Mouse (Mus musculus) kidney, postnatal 25 days (tissue): ENCODE data around the gene Myrfl.

ENCODE experiments used
- DNase-seq, 2 experiments: peaks; one replicate each; pipeline ENCODE4 v3.0.0; 2021; ENCODE audit warnings: mixed read lengths in 2 of 2

Myrfl gene

DNA sequence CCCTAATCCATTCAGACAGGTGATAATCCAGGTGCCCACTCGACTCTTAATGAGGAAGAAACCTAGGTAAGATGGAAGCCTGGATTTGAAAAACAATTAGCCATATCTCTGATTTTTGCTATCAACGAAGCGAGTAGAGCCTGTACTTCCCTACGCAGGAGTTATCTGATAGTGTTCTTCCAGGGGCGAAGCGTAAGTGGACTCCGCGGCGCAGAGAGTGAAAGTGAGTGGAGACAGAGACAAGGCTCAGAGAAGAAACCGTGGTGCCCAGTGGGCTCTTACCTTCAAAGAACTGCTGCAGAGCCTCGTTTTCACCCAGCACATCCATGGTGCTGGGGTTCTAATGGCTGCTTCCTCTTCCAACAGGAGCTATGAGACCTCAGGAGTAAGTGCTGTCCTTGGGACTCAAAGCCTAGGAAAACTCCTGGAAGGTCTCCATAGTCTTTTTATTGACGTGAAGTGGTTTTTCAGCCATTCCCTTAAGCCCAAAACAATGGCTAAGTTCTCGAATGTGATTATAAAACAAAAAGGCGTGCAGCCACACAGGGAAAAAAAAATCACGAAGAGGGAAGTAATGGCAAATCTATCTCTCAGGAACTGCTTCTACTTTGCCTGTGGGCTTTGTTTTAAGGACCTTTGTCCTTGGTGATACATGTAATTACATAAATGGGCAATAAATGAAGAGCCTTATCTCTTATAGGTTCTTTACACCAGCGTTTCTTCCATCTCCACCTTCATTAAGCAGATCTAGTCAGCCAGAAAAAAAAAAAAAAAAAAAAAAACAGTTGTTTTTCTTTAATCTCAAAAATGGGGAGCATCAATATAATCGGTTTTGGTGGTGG is at the start of gene Myrfl:
TSS of gene Myrfl (minus strand) at position 584 of the 842 bp plus-strand sequence.
- DNase-seq, result no peak

- no peak for DNase-seq
These were observed 48.2 kb upstream of the Myrfl start for GRCm38 (mm10) chr10:116944940-116945339.

DNA sequence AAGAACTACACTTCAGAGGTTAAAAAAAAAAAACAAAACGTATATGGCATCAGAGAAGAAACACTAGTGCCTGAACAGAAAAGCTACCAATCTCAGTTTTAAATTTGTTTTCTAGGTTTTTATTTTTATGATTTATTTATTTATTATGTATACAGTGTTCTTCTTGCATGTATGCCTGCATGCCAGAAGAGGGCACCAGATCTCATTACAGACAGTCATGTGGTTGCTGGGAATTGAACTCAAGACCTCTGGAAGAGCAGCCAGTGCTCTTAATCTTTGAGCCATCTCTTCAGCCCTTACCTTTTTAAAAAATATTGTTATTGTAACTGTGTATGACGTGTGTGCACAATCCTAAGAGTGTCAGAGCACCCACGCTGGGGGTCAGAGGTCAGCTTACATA is 47.4 kb upstream of the Myrfl start:
- peak in 1 of 2 experiments; percentile 24 for DNase-seq

GRCm38 (mm10) chr10:116943025-116943424 is 46.3 kb upstream of the Myrfl start:
- DNase-seq, result peak in 1 of 2 experiments; percentile 51

DNA sequence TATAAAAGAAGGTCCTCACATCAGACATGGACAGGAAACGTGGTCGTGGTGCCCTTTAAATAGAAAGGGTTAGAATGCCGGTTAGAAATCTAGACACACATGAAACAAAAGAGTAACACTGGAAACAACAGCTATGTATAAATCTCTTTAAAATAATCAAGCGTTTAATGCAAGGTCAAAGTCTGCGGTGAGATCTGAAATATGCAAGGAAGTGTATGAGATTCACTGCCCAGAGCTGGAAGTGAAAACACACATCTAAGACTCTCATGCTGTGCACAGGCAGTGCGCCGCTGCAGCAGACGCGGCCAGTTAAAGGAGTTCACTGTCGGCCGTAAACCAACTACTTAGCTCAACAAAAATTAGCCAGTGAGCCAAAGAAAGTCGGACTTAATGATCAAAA is 38.3 kb upstream of the Myrfl start:
- DNase-seq, result no peak

DNA sequence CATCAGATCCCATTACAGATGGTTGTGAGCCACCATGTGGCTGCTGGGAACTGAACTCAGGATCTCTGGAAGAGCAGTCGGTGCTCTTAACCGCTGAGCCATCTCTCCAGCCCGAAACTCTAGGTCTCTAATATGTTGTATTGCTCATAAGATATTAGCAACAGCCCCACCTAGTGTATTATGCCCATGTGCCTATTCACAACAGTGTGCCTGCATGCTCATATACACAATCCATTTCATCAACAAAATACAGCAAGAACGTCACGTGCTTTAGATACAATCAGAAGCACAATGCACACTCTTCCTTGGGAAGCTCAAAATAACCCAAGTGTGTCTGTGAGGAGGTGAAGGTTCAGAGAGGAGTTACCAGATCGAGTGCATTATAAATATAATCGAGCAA is 37.1 kb upstream of the Myrfl start:
- no peak for DNase-seq

- no peak for DNase-seq
These were observed 35.7 kb upstream of the Myrfl start for GRCm38 (mm10) chr10:116932418-116932817.

GRCm38 (mm10) chr10:116931497-116932179 is 34.9 kb upstream of the Myrfl start:
- DNase-seq, result no peak

DNA sequence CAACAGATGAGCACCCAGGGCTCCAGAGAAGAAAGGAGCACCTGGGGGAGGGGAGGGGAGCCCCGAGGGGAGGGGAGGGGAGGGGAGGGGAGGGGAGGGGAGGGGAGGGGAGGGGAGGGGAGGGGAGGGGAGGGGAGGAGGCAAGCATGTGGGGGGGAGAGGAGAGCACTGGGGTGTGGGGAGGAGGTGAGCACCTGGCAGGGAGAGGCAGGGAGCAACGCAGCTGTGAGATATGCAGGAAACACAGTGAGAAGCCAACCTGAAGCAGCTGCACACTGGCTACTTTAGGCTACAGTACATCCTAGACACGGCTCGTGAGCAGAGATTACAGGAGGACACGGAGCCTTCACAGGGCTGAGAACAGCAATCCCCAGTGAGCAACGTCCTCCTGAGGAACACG is 34.2 kb upstream of the Myrfl start:
- DNase-seq, result no peak

GRCm38 (mm10) chr10:116930506-116930905 is 33.8 kb upstream of the Myrfl start:
- no peak for DNase-seq

GRCm38 (mm10) chr10:116928826-116929225 is 32.1 kb upstream of the Myrfl start:
- no peak for DNase-seq

GRCm38 (mm10) chr10:116926428-116927113 is 29.9 kb upstream of the Myrfl start:
- no peak for DNase-seq

DNA sequence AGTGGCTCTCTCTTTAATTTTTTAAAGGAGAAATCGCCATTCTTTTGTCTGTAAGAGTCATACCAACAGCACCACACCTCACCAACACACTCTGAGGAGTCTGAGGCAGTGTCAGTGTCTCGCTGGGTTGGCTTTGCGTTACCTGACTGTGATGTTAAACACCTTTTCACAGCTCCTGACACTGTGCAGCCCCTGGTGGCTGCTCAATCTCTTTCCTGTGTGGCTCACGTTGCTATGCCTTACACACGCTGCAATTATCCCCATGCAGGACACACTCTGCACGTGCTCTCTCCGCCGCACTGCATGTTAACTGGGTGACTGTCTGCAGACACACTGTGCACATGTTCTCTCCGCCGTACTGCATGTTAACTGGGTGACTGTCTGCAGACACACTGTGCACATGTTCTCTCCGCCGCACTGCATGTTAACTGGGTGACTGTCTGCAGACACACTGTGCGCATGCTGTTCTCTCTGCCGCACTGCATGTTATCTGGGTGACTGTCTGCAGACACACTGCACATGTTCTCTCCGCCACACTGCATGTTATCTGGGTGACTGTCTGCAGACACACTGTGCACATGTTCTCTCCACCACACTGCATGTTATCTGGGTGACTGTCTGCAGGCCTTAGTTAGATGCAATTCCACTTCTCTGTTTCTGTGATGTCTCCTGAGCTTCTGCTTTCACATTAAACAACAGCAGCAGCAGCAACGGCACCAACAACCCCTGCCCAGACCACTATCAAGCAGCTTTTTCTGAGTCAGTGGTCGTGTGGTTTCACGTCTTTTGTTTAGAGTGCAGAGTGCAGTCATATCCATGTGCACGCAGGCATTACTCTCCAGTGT is 27.2 kb upstream of the Myrfl start:
- no peak for DNase-seq

GRCm38 (mm10) chr10:116922161-116922560 is 25.4 kb upstream of the Myrfl start:
- no peak for DNase-seq

- no peak for DNase-seq
These were observed 24.7 kb upstream of the Myrfl start for GRCm38 (mm10) chr10:116921416-116921815.

DNA sequence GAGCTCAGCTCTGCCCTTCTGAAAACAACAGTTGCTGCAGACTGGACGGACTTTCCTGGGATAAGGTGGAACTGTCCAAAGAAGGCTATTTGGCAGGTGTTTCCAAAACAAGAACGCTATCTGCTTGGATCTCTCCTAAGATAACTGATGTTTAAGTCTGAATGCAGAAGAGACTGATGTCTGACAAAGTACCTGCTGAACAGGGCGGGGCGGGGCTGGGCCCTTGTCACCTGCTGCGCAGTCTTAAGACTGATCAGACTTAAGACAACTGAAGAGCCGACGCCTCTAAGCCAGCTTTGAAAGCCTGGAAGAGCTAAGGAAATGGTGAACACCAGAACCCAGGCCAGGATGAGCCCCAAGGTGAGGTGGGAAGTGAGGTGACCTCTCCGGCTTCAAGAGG is 23.9 kb upstream of the Myrfl start:
- no peak for DNase-seq

GRCm38 (mm10) chr10:116919368-116920317 is 22.9 kb upstream of the Myrfl start:
- no peak for DNase-seq

DNA sequence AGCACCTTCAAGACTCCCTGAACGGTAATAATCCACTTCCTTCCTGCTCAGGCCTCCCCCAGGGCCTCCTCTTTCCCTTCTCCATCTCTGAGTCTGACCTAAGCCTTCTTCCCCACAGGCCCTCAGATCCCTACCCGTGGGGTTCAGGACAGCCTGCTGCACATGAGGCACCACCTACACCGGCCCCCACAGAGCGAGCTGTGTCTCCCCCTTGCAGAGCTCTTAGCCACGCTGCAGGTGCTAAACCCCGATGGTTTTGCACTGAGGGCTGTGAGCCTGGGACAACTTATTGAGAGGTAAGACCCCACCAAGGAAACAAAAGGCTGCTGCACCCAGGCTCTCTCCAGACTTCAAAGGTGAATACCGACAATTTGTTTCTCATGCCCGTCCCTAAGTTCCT is 19.9 kb upstream of the Myrfl start:
- DNase-seq, result no peak

DNA sequence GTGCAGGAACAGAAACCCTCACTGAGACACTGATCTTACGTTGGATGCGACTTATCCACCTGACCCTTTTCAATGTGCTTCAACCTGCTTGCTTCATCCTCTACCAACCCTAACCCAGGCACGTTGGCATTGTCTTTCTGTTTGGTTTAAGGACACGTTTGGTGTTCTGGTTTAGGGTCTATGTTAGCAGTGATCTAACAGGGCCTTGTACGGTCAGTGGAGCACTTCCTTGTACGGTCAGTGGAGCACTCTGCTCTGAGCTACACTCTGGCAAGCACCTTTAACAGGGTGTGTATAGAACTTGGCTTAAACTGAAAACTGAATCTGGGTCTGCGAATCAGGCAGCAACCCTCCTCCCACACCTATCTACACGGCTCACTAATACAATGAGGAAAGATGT is 18.6 kb upstream of the Myrfl start:
- DNase-seq, result no peak

- no peak for DNase-seq
These were observed 17.9 kb upstream of the Myrfl start for GRCm38 (mm10) chr10:116914586-116914985.

GRCm38 (mm10) chr10:116913647-116914273 is 17.0 kb upstream of the Myrfl start:
- no peak for DNase-seq
